Mouse (Mus musculus) E14TG2a.4 (cell line): ENCODE measurements around the gene Chchd10.
"Not testable (repeated sequence)": the region's sequence is repeated elsewhere in the genome, so short reads cannot be mapped to it uniquely, and the experiment has no call there.

ENCODE experiments used
- H3K27me3 ChIP-seq: 2 replicates; pipeline ENCODE4 v1.6.1; 2014; ENCODE audit warnings: low read length, control low read depth; ENCODE audit not compliant: insufficient read depth
- H3K36me3 ChIP-seq: 2 replicates; pipeline ENCODE4 v1.6.1; 2014; ENCODE audit warnings: low read length, control low read depth; ENCODE audit not compliant: insufficient read depth
- H3K4me1 ChIP-seq: replicated peaks from 2 replicates; pipeline ENCODE4 v1.6.1; 2014; ENCODE audit warnings: low read depth, low read length, control low read depth
- H3K4me3 ChIP-seq: replicated peaks from 2 replicates; pipeline ENCODE4 v1.5.1; 2014; ENCODE audit warnings: mild to moderate bottlenecking, low read length
- H3K9me3 ChIP-seq: 2 replicates; pipeline ENCODE4 v1.6.1; 2014; ENCODE audit warnings: low read length, control low read depth
- CTCF ChIP-seq: conservative IDR thresholded peaks from 2 replicates; pipeline ENCODE4 v1.5.1; 2014; ENCODE audit warnings: low read length
- NANOG ChIP-seq: IDR thresholded peaks from 2 replicates; pipeline ENCODE4 v1.6.1; 2014; ENCODE audit warnings: borderline replicate concordance, low read length, mixed read lengths
- POU5F1 ChIP-seq: IDR thresholded peaks from 2 replicates; pipeline ENCODE4 v1.6.1; 2014; ENCODE audit warnings: low read length, borderline replicate concordance

Gene Chchd10

GRCm38 (mm10) chr10:75932891-75933290 is at the start of gene Chchd10:
Gene Chchd10, plus strand, starts transcription at chr10:75933130.
- Histone ChIP-seq H3K4me1 (peaks cover 66% of the 10 kb centered on the region), H3K27me3 (peaks cover 12% of the 10 kb centered on the region; the same call in 1 of the 2 replicates), H3K9me3 (no peaks in the 10 kb centered on the region), H3K36me3 (peaks cover 33% of the 10 kb centered on the region), H3K4me3 (peak within 1 kb of the TSS; percentile 90)
- TF ChIP-seq CTCF (no peak), POU5F1 (no peak), NANOG (no peak)

- Histone ChIP-seq H3K4me1 (peaks cover 78% of the 10 kb centered on the region), H3K4me3 (peak overlapping the region; percentile 73), H3K9me3 (no peaks in the 10 kb centered on the region), H3K27me3 (no peaks in the 10 kb centered on the region), H3K36me3 (no peaks in the 10 kb centered on the region)
- TF ChIP-seq POU5F1 (no peak), CTCF (peak; percentile 45; the same call in 1 of the 2 replicates)
Observed at GRCm38 (mm10) chr10:75883232-75883552, 49.7 kb upstream of the Chchd10 start.

- no peaks in the 10 kb centered on the region for H3K27me3 ChIP-seq
- no peaks in the 10 kb centered on the region for H3K36me3 ChIP-seq
- no peak overlapping the region for H3K4me3 ChIP-seq
- peaks cover 79% of the 10 kb centered on the region for H3K4me1 ChIP-seq
- TF ChIP-seq POU5F1 (no peak), CTCF (no peak), NANOG (no peak)
- H3K9me3 ChIP-seq = no peaks in the 10 kb centered on the region
Observed at GRCm38 (mm10) chr10:75884742-75885141, 48.2 kb upstream of the Chchd10 start.

- not testable (repeated sequence) for H3K4me3 ChIP-seq, H3K9me3 ChIP-seq, H3K27me3 ChIP-seq, H3K36me3 ChIP-seq
- peaks cover 75% of the 10 kb centered on the region for H3K4me1 ChIP-seq
Observed at GRCm38 (mm10) chr10:75887504-75887903, 45.4 kb upstream of the Chchd10 start.

- no peaks in the 10 kb centered on the region for H3K9me3 ChIP-seq
- H3K27me3 ChIP-seq = no peaks in the 10 kb centered on the region
- no peak overlapping the region for H3K4me3 ChIP-seq
- H3K36me3 ChIP-seq = peaks cover 7% of the 10 kb centered on the region
- TF ChIP-seq POU5F1 = no peak
- no peak for TF ChIP-seq NANOG
- TF ChIP-seq CTCF = no peak
- peaks cover 70% of the 10 kb centered on the region for H3K4me1 ChIP-seq
Observed at GRCm38 (mm10) chr10:75889406-75890153, 43.4 kb upstream of the Chchd10 start.

- peak within 1 kb of the TSS; percentile 85 for H3K4me3 ChIP-seq
- peaks cover 66% of the 10 kb centered on the region for H3K4me1 ChIP-seq
- no peak for TF ChIP-seq CTCF
- TF ChIP-seq NANOG = no peak
- TF ChIP-seq POU5F1 = no peak
- no peaks in the 10 kb centered on the region for H3K9me3 ChIP-seq
- H3K36me3 ChIP-seq = peaks cover 43% of the 10 kb centered on the region
- H3K27me3 ChIP-seq = no peaks in the 10 kb centered on the region
Observed at GRCm38 (mm10) chr10:75893089-75893750, 39.7 kb upstream of the Chchd10 start, which contains the start of gene Derl3. Gene Derl3, plus strand, starts transcription at chr10:75893413.

GRCm38 (mm10) chr10:75894601-75895000 is 38.3 kb upstream of the Chchd10 start:
- TF ChIP-seq CTCF = no peak
- TF ChIP-seq NANOG = no peak
- no peak for TF ChIP-seq POU5F1
- Histone ChIP-seq H3K4me1 (peaks cover 64% of the 10 kb centered on the region), H3K27me3 (no peaks in the 10 kb centered on the region), H3K9me3 (no peaks in the 10 kb centered on the region), H3K4me3 (0 out of 2 replicates have a peak overlapping the region, but pooled peaks have one; percentile 85), H3K36me3 (peaks cover 57% of the 10 kb centered on the region)

GRCm38 (mm10) chr10:75895730-75896129 is 37.2 kb upstream of the Chchd10 start:
- peaks cover 55% of the 10 kb centered on the region for H3K4me1 ChIP-seq
- no peak for TF ChIP-seq POU5F1
- no peaks in the 10 kb centered on the region for H3K27me3 ChIP-seq
- peaks cover 68% of the 10 kb centered on the region for H3K36me3 ChIP-seq
- no peaks in the 10 kb centered on the region for H3K9me3 ChIP-seq
- no peak overlapping the region for H3K4me3 ChIP-seq

- TF ChIP-seq POU5F1 = no peak
- TF ChIP-seq CTCF = no peak
- no peak for TF ChIP-seq NANOG
- H3K4me3 ChIP-seq = no peak overlapping the region
- H3K9me3 ChIP-seq = no peaks in the 10 kb centered on the region
- H3K27me3 ChIP-seq = no peaks in the 10 kb centered on the region
- H3K36me3 ChIP-seq = peaks cover 73% of the 10 kb centered on the region
- peaks cover 55% of the 10 kb centered on the region for H3K4me1 ChIP-seq
Observed at GRCm38 (mm10) chr10:75896208-75896607, 36.7 kb upstream of the Chchd10 start.
